Mouse (Mus musculus) forebrain, embryonic 12.5 days (tissue): Measurements from ENCODE around the gene Phlda1. TPM values are rescaled to one million over a fixed set of nuclear protein-coding genes. Genes with fewer than 3 reads are reported as not detected.
A peak's percentile ranks its signal among the peaks of the same experiment; 100 is the strongest.
"Not testable (repeated sequence)": the region's sequence is repeated elsewhere in the genome, so short reads cannot be mapped to it uniquely, and the experiment has no call there.

Experiments
- ATAC-seq: fragments of 200-750 bp; cut with Nextera tagmentation; 2 replicates; pipeline ENCODE4 v1.8.0; 2017; ENCODE audit warnings: moderate TSS enrichment; ENCODE audit not compliant: low FRiP score
- H3K27ac ChIP-seq: fragments of 300-500 bp; sonication (generic); 2 replicates; pipeline ENCODE4 v1.5.1; 2016; ENCODE audit warnings: mild to moderate bottlenecking
- H3K27me3 ChIP-seq: fragments of 300-500 bp; sonication (generic); 2 replicates; pipeline ENCODE4 v1.6.1; 2016; ENCODE audit warnings: mild to moderate bottlenecking
- H3K36me3 ChIP-seq: fragments of 300-500 bp; sonication (generic); replicated peaks from 2 replicates; pipeline ENCODE4 v1.6.1; 2016; ENCODE audit warnings: mild to moderate bottlenecking
- H3K4me1 ChIP-seq: fragments of 300-500 bp; sonication (generic); 2 replicates; pipeline ENCODE4 v1.6.1; 2016
- H3K4me2 ChIP-seq: fragments of 300-500 bp; sonication (generic); 2 replicates; pipeline ENCODE4 v1.6.1; 2016; ENCODE audit warnings: mild to moderate bottlenecking, moderate library complexity
- H3K4me3 ChIP-seq: fragments of 300-500 bp; sonication (generic); replicated peaks from 2 replicates; pipeline ENCODE4 v1.5.1; 2016; ENCODE audit warnings: mild to moderate bottlenecking
- H3K9ac ChIP-seq: fragments of 300-500 bp; sonication (generic); 2 replicates; pipeline ENCODE4 v1.6.1; 2016; ENCODE audit warnings: mild to moderate bottlenecking
- H3K9me3 ChIP-seq: fragments of 300-500 bp; sonication (generic); 2 replicates; pipeline ENCODE4 v1.6.1; 2016
- WGBS: fragments of 180-500 bp; shearing (Covaris S2); methylation state at CpG from one replicate; pipeline ENCODE4 v1.1.7; 2016; 5-methylcytosine and 5-hydroxymethylcytosine counted together
- polyA plus RNA-seq: library from polyadenylated mRNA; unstranded; fragments of >200 nt; fragmentation: Nextera tagmentation; extraction: Ambion mirVana; gene quantifications from 2 replicates; pipeline ENCODE4 v1.2.1, GENCODE M21; 2016

The Phlda1 gene
- polyA plus RNA-seq, 1 experiment from 2014 or later, result 17.8 TPM

DNA sequence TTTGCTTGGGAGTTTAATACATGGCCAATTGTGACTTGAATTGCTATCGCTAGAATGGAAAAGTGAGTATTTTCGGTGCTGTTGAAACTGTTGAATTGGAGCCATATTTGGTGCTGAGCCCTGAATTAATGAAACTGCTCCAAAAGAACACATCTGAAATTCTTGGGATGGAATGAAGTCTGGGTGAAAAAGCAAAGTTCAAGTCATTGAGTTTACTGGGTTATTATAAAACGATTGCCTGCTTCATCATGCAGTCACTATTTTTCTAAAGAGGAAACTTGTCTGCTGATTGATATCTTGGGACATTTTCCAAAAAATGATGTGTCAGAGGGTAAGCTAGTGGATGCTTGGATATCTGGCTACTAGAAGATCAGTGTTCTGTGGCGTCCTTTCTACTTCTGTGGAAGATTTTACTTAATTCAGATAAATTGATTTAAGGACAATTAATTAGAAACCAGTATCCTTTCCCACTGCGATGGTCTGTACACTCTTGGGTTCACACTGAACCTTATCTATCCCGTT lies 29.0 kb upstream of the Phlda1 start:
- Histone ChIP-seq H3K4me2 (no peak overlapping the region), H3K9me3 (no peaks in the 10 kb centered on the region), H3K27me3 (no peaks in the 10 kb centered on the region), H3K9ac (no peak overlapping the region), H3K36me3 (peaks cover 15% of the 10 kb centered on the region), H3K27ac (no peak overlapping the region), H3K4me1 (peaks cover 41% of the 10 kb centered on the region), H3K4me3 (no peak overlapping the region)
- WGBS, result 86% methylated on average over 6 of the region's 6 CpGs
- ATAC-seq, result no peak

DNA sequence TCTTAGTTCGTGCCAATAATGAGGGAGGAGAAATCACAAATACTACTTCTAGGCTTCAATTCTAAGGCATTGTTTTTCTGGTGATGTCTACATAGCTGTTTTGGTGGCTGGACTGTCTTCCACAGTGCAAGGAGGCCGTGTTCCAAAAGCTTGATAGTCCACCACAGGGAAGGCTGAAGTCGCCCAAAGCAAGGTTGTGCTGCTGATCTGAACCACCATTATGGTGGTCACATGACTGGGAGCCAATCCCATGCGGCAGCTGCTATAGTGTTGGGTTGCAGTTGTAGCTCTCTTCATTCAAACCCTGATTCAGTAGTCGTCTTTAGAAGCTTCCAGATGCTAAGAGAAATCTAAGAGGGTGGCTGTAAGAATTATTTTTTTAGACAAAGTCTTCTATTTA lies 26.5 kb upstream of the Phlda1 start:
- H3K9me3 ChIP-seq, result no peaks in the 10 kb centered on the region
- 77% methylated on average over 5 of the region's 5 CpGs for WGBS
- no peak overlapping the region for H3K4me2 ChIP-seq
- peaks cover 33% of the 10 kb centered on the region for H3K4me1 ChIP-seq
- no peaks in the 10 kb centered on the region for H3K27me3 ChIP-seq
- no peak for ATAC-seq
- H3K36me3 ChIP-seq, result peaks cover 35% of the 10 kb centered on the region
- H3K9ac ChIP-seq, result no peak overlapping the region
- H3K4me3 ChIP-seq, result no peak overlapping the region
- H3K27ac ChIP-seq, result no peak overlapping the region

DNA sequence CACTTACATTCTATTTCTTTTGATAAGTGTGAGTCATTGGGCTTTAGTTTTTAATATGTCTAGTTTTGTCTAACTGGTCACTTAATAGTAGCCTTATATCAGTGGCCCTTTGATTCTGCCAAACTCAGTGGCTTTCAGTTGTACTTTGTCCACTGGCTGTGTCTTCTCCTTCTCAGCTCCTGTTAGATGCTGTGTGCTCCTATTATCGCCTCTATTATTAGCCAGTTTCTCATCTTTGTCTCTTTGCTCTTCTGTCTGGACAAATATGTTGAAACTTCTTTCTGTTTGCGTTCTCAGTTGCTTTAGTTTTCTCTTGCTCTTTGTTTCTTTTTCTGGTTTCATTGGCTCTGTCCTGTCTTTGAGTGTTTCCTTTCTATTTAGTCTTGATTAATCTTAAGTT lies 23.4 kb upstream of the Phlda1 start:
- Histone ChIP-seq H3K36me3 (peaks cover 56% of the 10 kb centered on the region), H3K27ac (no peak overlapping the region), H3K4me1 (peaks cover 7% of the 10 kb centered on the region), H3K9me3 (no peaks in the 10 kb centered on the region), H3K27me3 (no peaks in the 10 kb centered on the region), H3K4me3 (no peak overlapping the region), H3K9ac (no peak overlapping the region), H3K4me2 (no peak overlapping the region)
- no peak for ATAC-seq
- 96% methylated on average over 2 of the region's 2 CpGs for WGBS

DNA sequence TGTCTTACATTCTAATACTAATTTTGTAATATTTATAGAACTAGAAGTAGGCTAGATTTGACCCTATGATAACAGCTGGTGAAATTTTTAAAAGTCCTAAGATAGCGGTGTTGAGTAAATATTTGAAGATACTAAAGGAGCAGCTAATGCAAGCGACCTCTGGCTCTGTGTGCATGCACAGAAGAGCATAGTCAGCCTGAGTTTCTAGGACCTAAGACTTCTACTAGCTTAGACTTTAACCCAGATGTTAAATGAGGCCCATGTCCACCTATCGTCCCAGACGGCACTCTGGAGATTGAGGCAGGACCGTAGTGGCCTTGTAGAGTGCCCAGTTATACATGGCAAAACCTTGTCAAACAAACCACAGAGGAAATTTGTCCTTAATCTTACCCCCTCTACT lies 22.0 kb upstream of the Phlda1 start:
- no peak overlapping the region for H3K27ac ChIP-seq
- H3K36me3 ChIP-seq, result peaks cover 69% of the 10 kb centered on the region

DNA sequence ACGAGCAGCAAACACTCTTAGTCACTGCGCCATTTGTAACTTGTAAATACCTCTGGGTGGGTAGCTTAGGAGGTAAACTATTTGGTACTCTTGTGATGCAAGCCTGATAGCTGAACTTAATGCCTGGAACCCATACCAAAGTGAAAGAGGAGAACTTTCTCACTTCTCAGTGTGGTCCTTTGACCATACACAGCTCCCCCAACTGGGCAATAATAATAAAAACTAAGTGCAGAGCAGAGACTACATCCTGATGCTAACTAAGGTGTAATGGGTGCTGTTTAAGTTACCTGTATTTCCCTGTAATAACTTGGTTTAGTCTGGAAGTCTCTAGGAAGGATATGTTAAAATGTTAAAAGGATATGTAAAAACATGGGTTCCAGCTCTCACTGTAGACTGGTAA lies 17.3 kb upstream of the Phlda1 start:
- Histone ChIP-seq H3K36me3 (peaks cover 74% of the 10 kb centered on the region), H3K4me2 (no peak overlapping the region), H3K27ac (no peak overlapping the region), H3K9ac (no peak overlapping the region), H3K9me3 (no peaks in the 10 kb centered on the region), H3K4me1 (no peaks in the 10 kb centered on the region), H3K27me3 (no peaks in the 10 kb centered on the region), H3K4me3 (no peak overlapping the region)
- ATAC-seq, result no peak
- WGBS, result 86% methylated on average over 2 of the region's 2 CpGs

More for the DNA sequence above, 22.0 kb upstream of the Phlda1 start:
- Histone ChIP-seq H3K4me2 (no peak overlapping the region), H3K27me3 (no peaks in the 10 kb centered on the region), H3K9me3 (no peaks in the 10 kb centered on the region), H3K4me1 (peaks cover 7% of the 10 kb centered on the region), H3K9ac (no peak overlapping the region), H3K4me3 (no peak overlapping the region)
- ATAC-seq, result no peak
- 89% methylated on average over 5 of the region's 5 CpGs for WGBS

DNA sequence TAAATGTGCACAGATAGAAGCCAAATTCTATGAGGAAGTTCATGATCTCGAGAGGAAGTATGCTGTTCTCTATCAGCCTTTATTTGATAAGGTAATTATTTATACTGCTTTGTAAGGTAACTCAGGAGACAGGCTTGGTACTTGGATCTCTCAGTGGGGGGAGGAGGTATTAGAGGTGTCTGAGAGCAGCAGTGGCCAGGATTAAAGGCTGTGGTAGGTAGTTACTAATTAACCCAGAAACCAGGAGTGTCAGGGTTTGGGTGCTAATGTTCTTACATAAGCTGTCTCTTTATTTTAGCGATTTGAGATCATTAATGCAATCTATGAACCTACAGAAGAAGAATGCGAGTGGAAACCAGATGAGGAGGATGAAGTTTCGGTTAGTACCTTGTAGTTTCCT lies 16.0 kb upstream of the Phlda1 start:
- H3K27ac ChIP-seq, H3K9me3 ChIP-seq, ATAC-seq, H3K27me3 ChIP-seq, H3K4me3 ChIP-seq, H3K9ac ChIP-seq, H3K4me1 ChIP-seq, H3K4me2 ChIP-seq: not testable (repeated sequence)
- H3K36me3 ChIP-seq, result peaks cover 72% of the 10 kb centered on the region
- 84% methylated on average over 4 of the region's 4 CpGs for WGBS

DNA sequence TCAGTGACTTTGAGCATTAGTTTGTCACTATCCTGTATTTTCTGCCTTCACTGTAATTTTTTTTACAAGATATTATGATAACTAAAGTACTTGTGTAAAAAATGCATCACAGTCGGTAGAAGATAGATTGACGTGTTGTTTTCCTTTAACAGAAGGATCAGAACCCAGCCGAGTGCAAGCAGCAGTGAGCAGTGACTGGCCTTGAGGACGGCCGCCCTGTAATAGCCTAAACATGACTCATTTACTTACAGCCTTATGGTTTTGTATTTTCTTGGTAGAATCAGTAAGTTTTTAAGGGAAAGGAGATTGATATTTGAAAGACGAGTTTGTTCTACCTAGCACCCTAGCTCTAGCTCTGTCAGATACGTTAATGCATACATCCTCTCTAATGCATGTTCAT lies 10.2 kb upstream of the Phlda1 start:
- Histone ChIP-seq H3K27ac (no peak overlapping the region), H3K36me3 (peaks cover 60% of the 10 kb centered on the region)
- 89% methylated on average over 7 of the region's 7 CpGs for WGBS

DNA sequence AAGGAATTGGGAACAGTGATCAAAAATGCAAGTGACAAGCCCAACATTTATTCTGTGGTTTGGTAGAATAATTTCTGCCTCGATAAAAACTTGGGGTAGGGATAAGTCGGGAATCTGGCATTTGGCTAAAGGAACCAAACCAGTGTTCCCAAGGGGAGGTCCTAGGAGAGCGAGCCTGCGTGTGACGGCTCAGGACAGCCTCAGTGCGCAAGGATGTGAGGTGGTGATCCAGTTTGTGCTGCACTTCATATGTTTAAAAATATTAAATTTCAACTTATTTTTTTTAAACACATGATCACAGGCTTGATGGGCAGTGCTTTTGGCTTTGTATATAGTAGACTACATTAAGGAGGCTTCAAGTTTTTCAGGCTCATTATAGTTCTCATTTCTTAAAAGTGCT lies 6.2 kb upstream of the Phlda1 start:
- no peak overlapping the region for H3K27ac ChIP-seq
- ATAC-seq, result no peak
- 0 out of 2 replicates have a peak, but pooled peaks cover 4% of the 10 kb centered on the region for H3K4me1 ChIP-seq
- 72% methylated on average over 6 of the region's 6 CpGs for WGBS
- H3K9me3 ChIP-seq, result no peaks in the 10 kb centered on the region
- no peak overlapping the region for H3K4me2 ChIP-seq
- H3K4me3 ChIP-seq, result no peak overlapping the region
- peaks cover 31% of the 10 kb centered on the region for H3K36me3 ChIP-seq
- H3K9ac ChIP-seq, result no peak overlapping the region
- H3K27me3 ChIP-seq, result no peaks in the 10 kb centered on the region

More for the DNA sequence above, 10.2 kb upstream of the Phlda1 start:
- ATAC-seq, result no peak
- H3K4me3 ChIP-seq, result no peak overlapping the region
- H3K27me3 ChIP-seq, result no peaks in the 10 kb centered on the region
- no peaks in the 10 kb centered on the region for H3K4me1 ChIP-seq
- H3K4me2 ChIP-seq, result no peak overlapping the region
- no peak overlapping the region for H3K9ac ChIP-seq
- no peaks in the 10 kb centered on the region for H3K9me3 ChIP-seq

DNA sequence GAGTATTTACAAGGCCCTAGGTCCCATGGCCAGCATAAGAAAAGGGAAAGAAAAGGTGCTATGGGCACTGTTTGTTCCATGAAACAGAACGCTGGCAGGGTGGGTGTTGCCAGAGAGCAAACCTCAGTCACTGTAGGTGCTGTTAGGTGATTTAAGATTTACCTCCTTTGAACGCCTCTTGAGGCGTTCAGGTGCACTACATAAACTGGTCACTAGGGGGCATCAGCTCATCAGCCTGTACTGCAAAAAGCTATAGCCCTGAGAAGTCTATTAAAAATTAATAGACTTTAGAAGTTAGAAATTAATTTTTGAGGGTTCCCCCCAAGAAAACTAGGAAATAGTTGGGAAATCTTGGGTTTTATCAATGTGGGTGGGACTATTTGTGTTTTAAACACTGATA lies 3.0 kb upstream of the Phlda1 start:
- ATAC-seq, result no peak
- Histone ChIP-seq H3K27me3 (no peaks in the 10 kb centered on the region; the same call in 1 of the 2 replicates), H3K9ac (no peak overlapping the region), H3K4me3 (no peak overlapping the region), H3K4me2 (no peak overlapping the region), H3K9me3 (no peaks in the 10 kb centered on the region), H3K4me1 (peaks cover 18% of the 10 kb centered on the region), H3K27ac (no peak overlapping the region), H3K36me3 (peaks cover 7% of the 10 kb centered on the region)
- WGBS, result 0% methylated on average over 3 of the region's 3 CpGs

DNA sequence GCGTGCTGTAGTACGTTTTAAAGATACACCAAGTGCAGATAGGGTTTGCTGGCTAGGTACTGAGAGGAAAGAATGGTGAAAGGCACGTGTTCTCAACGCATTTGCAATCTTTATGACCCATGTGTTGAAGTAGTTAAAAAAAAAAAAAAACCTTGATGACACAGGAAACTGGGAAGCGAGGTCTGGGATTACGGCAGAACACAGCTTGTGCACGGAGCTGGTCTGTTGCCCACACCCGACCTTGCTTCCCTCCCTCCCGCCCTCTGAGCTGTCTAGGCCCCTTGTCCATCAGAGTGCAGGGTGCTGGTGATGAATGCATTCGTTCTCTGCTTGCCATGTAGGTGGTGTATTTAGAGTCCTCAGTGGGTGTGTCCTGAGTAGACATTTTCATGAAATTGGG lies 2.4 kb upstream of the Phlda1 start:
- Histone ChIP-seq H3K9me3 (no peaks in the 10 kb centered on the region), H3K36me3 (peaks cover under 1% of the 10 kb centered on the region; the same call in 1 of the 2 replicates), H3K27ac (no peak overlapping the region), H3K4me3 (no peak overlapping the region), H3K9ac (no peak overlapping the region), H3K27me3 (no peaks in the 10 kb centered on the region; the same call in 1 of the 2 replicates), H3K4me2 (no peak overlapping the region), H3K4me1 (peaks cover 20% of the 10 kb centered on the region)
- whole genome bisulfite sequencing, result 51% methylated on average over 10 of the region's 10 CpGs
- no peak for ATAC-seq

DNA sequence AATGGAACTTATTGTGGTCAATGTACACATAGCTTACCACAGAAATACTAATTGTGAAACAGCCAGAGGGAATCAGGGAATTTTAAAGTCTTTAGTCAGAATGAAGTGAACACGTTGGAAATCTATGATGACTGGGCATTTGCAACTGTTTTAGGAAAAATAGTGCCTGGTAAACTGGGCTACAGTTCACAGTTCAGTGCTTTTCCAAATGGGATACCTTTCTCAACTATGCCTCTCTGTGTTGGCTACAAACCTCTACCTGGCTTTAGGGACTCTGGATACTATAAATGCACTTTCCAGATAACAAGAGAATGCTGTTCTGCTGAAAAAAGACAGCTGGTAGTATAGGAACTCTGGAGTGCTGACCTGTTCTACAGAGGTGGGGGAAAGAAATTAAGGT lies 1.5 kb upstream of the Phlda1 start:
- Histone ChIP-seq H3K27ac (no peak overlapping the region), H3K4me2 (no peak overlapping the region), H3K4me1 (peaks cover 28% of the 10 kb centered on the region), H3K36me3 (no peaks in the 10 kb centered on the region), H3K27me3 (peaks cover 5% of the 10 kb centered on the region; the same call in 1 of the 2 replicates), H3K9ac (no peak overlapping the region), H3K9me3 (no peaks in the 10 kb centered on the region), H3K4me3 (no peak overlapping the region)
- WGBS, result 83% methylated on average over 1 of the region's 1 CpGs
- no peak for ATAC-seq

DNA sequence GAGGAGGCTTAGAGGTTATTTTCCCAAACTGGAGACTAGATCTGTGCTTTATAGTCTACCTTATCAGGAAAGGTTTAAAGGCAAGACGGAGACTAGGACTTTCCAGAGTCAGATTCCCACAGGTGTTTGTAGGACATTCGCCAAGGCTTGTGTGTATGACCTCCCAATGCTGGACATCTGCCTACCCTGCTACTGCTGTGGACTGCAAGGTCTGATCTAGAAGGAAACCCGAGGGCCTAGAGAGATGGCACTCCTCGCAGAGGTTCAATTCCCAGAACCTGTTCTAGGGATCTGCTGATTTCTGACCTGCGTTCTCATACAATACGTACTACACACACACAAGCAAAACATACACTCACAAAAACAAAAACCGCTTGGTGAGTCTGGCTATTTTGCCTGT lies 680 bp upstream of the Phlda1 start:
- peaks cover 28% of the 10 kb centered on the region for H3K4me1 ChIP-seq
- no peaks in the 10 kb centered on the region for H3K36me3 ChIP-seq
- H3K9ac ChIP-seq, result no peak overlapping the region
- peaks cover 5% of the 10 kb centered on the region; the same call in 1 of the 2 replicates for H3K27me3 ChIP-seq
- no peak overlapping the region for H3K27ac ChIP-seq
- peak overlapping the region; percentile 95; the same call in 1 of the 2 replicates for H3K4me2 ChIP-seq
- H3K9me3 ChIP-seq, result no peaks in the 10 kb centered on the region
- H3K4me3 ChIP-seq, result no peak overlapping the region
- 56% methylated on average over 7 of the region's 7 CpGs for WGBS
- ATAC-seq, result no peak

DNA sequence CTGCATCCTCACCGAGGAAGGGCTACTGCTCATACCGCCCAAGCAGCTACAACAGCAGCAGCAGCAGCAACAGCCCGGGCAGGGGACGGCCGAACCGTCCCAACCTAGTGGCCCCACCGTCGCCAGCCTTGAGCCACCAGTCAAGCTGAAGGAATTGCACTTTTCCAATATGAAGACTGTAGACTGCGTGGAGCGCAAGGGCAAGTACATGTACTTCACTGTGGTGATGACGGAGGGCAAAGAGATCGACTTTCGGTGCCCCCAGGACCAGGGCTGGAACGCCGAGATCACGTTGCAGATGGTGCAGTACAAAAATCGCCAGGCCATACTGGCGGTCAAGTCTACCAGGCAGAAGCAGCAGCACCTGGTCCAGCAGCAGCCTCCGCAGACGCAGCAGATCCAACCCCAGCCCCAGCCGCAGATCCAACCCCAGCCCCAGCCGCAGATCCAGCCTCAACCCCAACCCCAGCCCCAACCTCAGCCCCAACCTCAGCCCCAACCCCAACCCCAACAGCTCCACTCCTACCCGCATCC lies 907 bp downstream of the Phlda1 start:
- Histone ChIP-seq H3K9ac (peak overlapping the region; percentile 87), H3K27ac (peak overlapping the region; percentile 91), H3K9me3 (no peaks in the 10 kb centered on the region), H3K27me3 (peaks cover 13% of the 10 kb centered on the region; the same call in 1 of the 2 replicates), H3K4me2 (peak overlapping the region; percentile 95), H3K4me1 (peaks cover 28% of the 10 kb centered on the region), H3K4me3 (peak overlapping the region; percentile 71), H3K36me3 (no peaks in the 10 kb centered on the region)
- ATAC-seq, result peak; percentile 62
- WGBS, result under 1% methylated on average over 23 of the region's 23 CpGs
